Mouse (Mus musculus) neutrophil, adult 65 days (primary cell): Measurements from ENCODE around the gene Chmp2b. TPM values are rescaled to one million over a fixed set of nuclear protein-coding genes. Genes with fewer than 3 reads are reported as not detected.

Experiments used
- total RNA-seq: library from RNA; stranded (reverse); gene quantifications from 2 replicates; pipeline ENCODE4 v1.2.4, GENCODE M21; 2023

The Chmp2b gene
- 49.6 and 58.9 TPM in 2 replicates for total RNA-seq

GRCm38 (mm10) chr16:65561963-65562863, at the start of gene Chmp2b:
Gene Chmp2b, minus strand, starts transcription at chr16:65562726.

GRCm38 (mm10) chr16:65520211-65520610, 42.3 kb downstream of the Chmp2b start, which contains the start of gene Pou1f1:
Gene Pou1f1, plus strand, starts transcription at chr16:65520511.

Other genes starting within 250 kb of the Chmp2b start
- not detected in 2 replicates for gene Pou1f1, start 42.2 kb downstream of the Chmp2b start, total RNA-seq